Mouse (Mus musculus) left cerebral cortex, adult 2 months (tissue): ENCODE data around the gene Mcmbp. TPM values are rescaled to one million over a fixed set of nuclear protein-coding genes. Genes with fewer than 3 reads are reported as not detected.
A peak's percentile ranks its signal among the peaks of the same experiment; 100 is the strongest.

Source experiments
- DNase-seq, 2 experiments: peaks; one replicate each; pipeline ENCODE4 v3.0.0; 2021 to 2022; ENCODE audit warnings: low spot score in 2 of 2, mixed read lengths in 1 of 2; ENCODE audit errors: extremely low spot score in 1 of 2
- H3K27ac ChIP-seq: fragments of 200-600 bp; 2 replicates; pipeline ENCODE4 v1.8.1; 2022
- H3K4me3 ChIP-seq: fragments of 200-600 bp; 2 replicates; pipeline ENCODE4 v1.8.1; 2022
- CTCF ChIP-seq: fragments of 200-600 bp; IDR thresholded peaks from 2 replicates; pipeline ENCODE4 v1.8.1; 2022; ENCODE audit warnings: antibody characterized with exemption, mild to moderate bottlenecking, moderate library complexity
- intact Hi-C: fragments of 180-260 bp; cut with DNase I; formaldehyde crosslinking; loops from one replicate; pipeline ENCODE4 v1.15.1; 2025
- total RNA-seq, 2 experiments: library from RNA; stranded (reverse); gene quantifications; 2 replicates each; pipeline ENCODE4 v1.2.3; 2021

The Mcmbp gene
- total RNA-seq, 2 experiments from 2014 or later: 24.3 to 25.2 TPM

- peak within 1 kb of the TSS; percentile 64 for H3K4me3 ChIP-seq
- peak within 1 kb of the TSS; percentile 78 for H3K27ac ChIP-seq
- DNase-seq: peak; percentile 97 to 99
- no peak for TF ChIP-seq CTCF
- intact Hi-C loops: no loop called here
These were observed 4.6 kb upstream of the Mcmbp start, which contains the start of gene Sec23ip for GRCm38 (mm10) chr7:128744684-128745485. TSS of gene Sec23ip (plus strand) at chr7:128744943.

DNA sequence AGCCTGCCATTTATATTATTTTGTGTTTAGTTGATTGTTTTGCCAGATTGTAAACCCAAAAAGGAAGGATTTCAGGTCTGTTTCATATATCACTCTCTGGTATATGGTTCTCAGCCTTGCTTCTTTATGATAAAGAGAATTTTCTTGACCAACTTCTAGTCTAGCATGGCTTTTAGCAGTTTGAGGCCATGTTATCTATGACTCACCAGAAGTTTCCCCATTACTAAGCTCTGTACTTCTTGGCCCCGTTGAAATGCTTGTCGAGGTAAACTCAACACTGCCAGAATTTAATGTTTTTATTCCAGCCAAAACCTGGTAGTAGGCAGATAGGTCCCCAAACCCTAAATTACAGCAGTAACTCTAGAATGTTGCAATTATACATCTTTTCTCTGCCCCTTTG lies 3.6 kb upstream of the Mcmbp start:
- intact Hi-C loops: no loop called here
- DNase-seq: no peak

DNA sequence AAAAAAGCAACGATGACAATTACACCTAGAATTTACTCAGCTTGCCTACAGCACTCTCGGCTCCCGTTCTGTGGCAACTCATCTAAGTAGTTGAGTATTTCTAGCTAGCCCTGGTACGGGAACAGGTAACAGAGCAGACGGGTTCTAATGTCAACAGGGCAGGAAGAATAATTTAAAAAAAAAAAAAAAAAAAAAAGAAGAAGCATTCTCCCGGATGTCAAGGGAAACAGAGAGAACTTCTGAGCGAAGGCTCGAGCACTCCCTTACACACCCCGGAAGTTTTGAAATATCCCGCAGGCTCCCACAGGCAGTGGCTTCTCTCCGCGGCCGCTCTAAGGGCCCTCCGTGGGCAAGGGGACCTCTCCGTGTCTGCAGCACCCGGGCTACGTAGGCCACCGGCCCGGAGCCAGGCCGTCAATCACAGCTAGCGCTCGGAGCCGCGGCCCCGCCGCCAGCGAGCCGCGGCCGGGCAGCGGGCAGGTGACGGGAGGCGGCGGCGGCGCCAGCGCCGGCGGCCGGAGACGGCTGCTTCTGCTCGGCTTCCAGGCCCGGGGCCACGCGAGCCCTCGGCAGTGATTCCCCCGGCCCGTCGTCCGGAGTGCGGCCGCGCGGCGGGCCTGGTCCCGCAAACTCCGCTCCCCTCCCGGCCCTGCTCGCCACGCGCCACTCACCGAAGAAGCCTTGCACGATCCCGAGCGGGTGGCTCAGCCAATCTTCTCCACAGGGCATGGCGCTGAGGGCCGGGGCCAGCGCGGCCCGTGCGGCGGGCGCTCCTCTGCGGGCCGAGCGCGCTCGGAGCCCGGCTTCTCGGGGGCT lies 625 bp downstream of the Mcmbp start:
- intact Hi-C loops: no loop called here
- peak overlapping the region; percentile 96 for H3K4me3 ChIP-seq
- TF ChIP-seq CTCF: no peak
- H3K27ac ChIP-seq: peak overlapping the region; percentile 88
- DNase-seq: peak; percentile 22 to 28

More for the DNA sequence above, 3.6 kb upstream of the Mcmbp start:
- Histone ChIP-seq H3K4me3 (no peak overlapping the region; the same call in 1 of the 2 replicates), H3K27ac (no peak overlapping the region)
- no peak for TF ChIP-seq CTCF

DNA sequence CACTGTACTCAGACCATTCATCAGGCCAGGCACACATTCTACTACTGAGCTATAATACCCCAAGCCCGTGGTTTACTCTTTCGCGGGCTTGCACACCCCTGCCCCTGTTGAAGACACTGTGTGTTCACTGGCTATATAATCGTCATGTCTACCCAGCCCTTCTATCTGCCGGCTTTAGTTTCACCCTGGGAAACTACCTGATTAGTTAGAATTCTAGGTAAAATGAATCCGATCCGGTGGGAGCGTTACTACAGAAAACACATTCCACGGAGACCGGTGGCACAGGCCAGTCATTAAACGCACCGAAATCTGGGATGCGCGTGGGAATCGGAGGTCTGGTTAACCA lies 1.2 kb downstream of the Mcmbp start:
- peak overlapping the region; percentile 96 for H3K4me3 ChIP-seq
- no peak for TF ChIP-seq CTCF
- H3K27ac ChIP-seq: no peak overlapping the region
- intact Hi-C loops: no loop called here
- no peak for DNase-seq

- intact Hi-C loops: no loop called here
- DNase-seq: no peak
- no peak for TF ChIP-seq CTCF
- Histone ChIP-seq H3K27ac (no peak overlapping the region), H3K4me3 (no peak overlapping the region)
These were observed 2.3 kb downstream of the Mcmbp start for GRCm38 (mm10) chr7:128738041-128738440.

GRCm38 (mm10) chr7:128731585-128731984 lies 8.7 kb downstream of the Mcmbp start:
- no peak overlapping the region for H3K27ac ChIP-seq
- no peak for TF ChIP-seq CTCF
- no peak overlapping the region for H3K4me3 ChIP-seq
- intact Hi-C loops: no loop called here
- DNase-seq: no peak

GRCm38 (mm10) chr7:128728738-128729137 lies 11.6 kb downstream of the Mcmbp start:
- TF ChIP-seq CTCF: no peak
- Histone ChIP-seq H3K27ac (no peak overlapping the region), H3K4me3 (no peak overlapping the region)
- intact Hi-C loops: no loop called here
- no peak for DNase-seq

- H3K4me3 ChIP-seq: no peak overlapping the region
- intact Hi-C loops: no loop called here
- DNase-seq: no peak
- no peak overlapping the region for H3K27ac ChIP-seq
- TF ChIP-seq CTCF: no peak
These were observed 12.6 kb downstream of the Mcmbp start for GRCm38 (mm10) chr7:128727701-128728100.

GRCm38 (mm10) chr7:128726999-128727398 lies 13.3 kb downstream of the Mcmbp start:
- Histone ChIP-seq H3K27ac (no peak overlapping the region), H3K4me3 (no peak overlapping the region)
- DNase-seq: no peak
- TF ChIP-seq CTCF: no peak
- intact Hi-C loops: no loop called here

DNA sequence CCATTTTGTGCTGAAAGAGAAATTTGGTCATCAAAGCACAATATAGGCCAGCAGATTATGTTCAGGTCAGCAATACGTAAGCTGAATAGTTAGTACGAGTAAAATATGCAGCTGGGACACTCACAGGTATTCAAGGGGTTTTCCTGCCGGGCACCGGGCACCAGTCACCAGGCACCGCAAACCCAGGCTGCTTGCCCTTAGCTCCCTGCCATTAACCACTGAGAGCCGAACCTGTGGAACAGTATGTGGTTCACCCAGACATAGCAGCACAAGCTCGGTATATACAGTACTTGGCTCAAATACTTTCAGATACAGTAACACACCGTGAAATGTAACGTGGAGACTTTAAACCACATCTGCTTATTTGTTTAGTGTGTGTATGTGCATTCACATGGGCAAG lies 15.1 kb downstream of the Mcmbp start:
- no peak for TF ChIP-seq CTCF
- Histone ChIP-seq H3K4me3 (no peak overlapping the region), H3K27ac (peak overlapping the region; percentile 42; the same call in 1 of the 2 replicates)
- intact Hi-C loops: no loop called here
- DNase-seq: no peak

DNA sequence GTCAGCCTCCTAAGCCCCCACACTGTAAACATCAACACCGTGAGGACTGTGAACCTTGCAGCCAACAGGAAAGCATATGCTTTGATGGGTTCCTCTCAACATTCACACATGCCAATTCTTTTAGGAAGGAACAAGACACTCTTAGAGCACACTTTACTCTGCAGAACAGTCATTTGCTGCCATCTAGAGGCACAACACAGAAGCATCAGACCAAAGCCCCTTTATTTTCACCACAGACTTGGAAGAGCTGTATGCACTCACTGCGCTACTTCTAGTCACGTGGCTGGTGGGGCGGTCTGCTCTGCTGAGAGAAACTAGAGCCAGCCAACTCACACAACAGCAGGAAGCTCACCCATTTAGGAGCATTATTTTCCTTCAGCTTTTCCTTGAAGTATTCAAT lies 15.5 kb downstream of the Mcmbp start:
- peak; percentile 85 for TF ChIP-seq CTCF
- intact Hi-C loops: no loop called here
- DNase-seq: peak; percentile 56 to 73
- Histone ChIP-seq H3K27ac (peak overlapping the region; percentile 42; the same call in 1 of the 2 replicates), H3K4me3 (no peak overlapping the region)

- intact Hi-C loops: no loop called here
- no peak for DNase-seq
- TF ChIP-seq CTCF: no peak
- Histone ChIP-seq H3K27ac (no peak overlapping the region), H3K4me3 (no peak overlapping the region)
These were observed 22.3 kb downstream of the Mcmbp start for GRCm38 (mm10) chr7:128717991-128718390.
